Mouse (Mus musculus) urinary bladder, adult 2 months (tissue): ENCODE data around the gene Ano8. TPM values are rescaled to one million over a fixed set of nuclear protein-coding genes. Genes with fewer than 3 reads are reported as not detected.

Source experiments
- DNase-seq: peaks from one replicate; pipeline ENCODE4 v3.0.0; 2022; ENCODE audit warnings: low spot score
- polyA plus RNA-seq: library from polyadenylated mRNA; depleted of rRNA; stranded (reverse); fragments of >200 nt; gene quantifications from 2 replicates; pipeline ENCODE4 v1.2.3, GENCODE M21; 2012

Gene Ano8
- polyA plus RNA-seq, 1 experiment, result 23.9 TPM

- DNase-seq, result no peak
Observed at GRCm38 (mm10) chr8:71470913-71471255, 14.9 kb downstream of the Ano8 start.

DNA sequence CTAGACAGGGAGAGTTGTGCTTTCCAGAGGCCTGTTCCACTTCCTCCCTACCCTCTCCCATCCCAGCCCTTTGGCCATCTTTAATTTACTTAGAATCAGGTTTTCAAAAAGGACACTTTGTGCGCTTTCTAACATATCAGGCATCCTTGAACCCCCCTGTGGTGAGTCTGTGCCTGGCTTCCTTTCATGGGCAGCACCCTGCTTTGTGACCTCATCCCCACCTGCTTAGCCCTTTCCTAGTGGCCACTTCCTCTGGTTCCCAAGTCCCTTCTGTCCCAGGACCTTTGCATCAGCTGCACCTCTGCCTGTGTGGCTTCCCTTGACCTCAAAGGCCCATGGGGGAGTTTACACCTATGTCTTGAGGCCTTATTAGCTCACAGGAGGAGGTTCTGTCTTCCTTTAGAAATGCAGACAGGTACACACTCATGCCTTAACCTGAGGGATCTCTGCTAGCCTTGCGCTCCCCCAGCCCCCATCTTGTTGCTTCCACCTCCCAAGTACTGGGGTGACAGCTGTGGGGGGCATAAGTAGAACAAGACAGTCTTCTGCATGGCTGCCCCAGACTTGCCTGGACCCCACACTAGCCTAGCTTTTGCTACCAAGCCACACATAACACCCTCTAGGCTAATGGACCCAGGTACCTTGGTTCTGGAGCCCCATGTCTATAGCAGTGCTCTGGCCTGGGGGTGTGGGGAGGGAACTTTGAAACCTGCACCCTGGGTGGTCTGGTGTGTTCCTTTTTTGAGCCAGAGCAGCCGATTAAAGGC, 15.4 kb downstream of the Ano8 start:
- DNase-seq, result no peak

GRCm38 (mm10) chr8:71469411-71469810, 16.4 kb downstream of the Ano8 start:
- no peak for DNase-seq

- DNase-seq, result peak; percentile 87
Observed at GRCm38 (mm10) chr8:71468916-71469315, 16.8 kb downstream of the Ano8 start, which contains the start of gene Dda1. TSS of gene Dda1 (plus strand) at chr8:71469199.

DNA sequence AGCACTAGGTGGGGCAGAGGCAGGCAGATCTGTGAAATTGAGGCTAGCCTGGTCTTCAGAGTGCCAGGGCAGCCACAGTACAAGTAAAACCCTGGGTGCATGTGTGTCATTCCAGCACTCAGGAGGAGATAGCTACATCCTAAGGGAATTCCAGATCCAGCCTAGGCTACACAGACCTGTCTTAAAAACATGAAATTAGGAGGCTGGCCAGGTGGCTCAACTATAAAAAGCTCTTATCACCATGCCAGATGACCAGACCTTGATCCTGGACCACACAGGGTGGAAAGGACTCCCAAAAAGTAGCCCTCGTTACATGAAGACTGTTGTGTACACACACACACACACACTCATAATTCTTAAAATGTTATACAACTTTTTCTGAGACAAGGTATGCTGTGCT, 17.8 kb downstream of the Ano8 start:
- DNase-seq, result no peak

- DNase-seq, result no peak
Observed at GRCm38 (mm10) chr8:71467201-71467600, 18.6 kb downstream of the Ano8 start.

- DNase-seq, result no peak
Observed at GRCm38 (mm10) chr8:71466198-71466597, 19.6 kb downstream of the Ano8 start.

DNA sequence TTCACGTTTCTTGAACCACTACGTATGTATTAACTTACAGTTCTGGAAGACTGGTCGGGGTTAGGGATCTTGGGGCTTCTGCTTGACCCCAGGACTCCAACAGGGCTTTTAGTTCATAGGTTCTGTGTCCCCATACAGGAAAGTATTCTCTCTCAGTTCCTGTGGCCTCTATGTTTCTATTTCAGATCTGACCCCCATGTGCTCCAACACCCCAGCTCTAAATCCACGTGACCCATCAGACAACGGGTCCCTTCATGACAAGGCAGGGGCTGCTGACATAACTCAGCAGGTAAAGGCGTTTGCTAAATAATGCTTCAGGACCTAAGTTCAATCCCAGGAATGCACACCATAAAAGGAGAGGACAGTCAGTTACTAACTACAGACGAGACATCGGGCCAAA, 20.0 kb downstream of the Ano8 start:
- no peak for DNase-seq

GRCm38 (mm10) chr8:71464513-71465500, 21.0 kb downstream of the Ano8 start, which contains the start of gene Mrpl34:
TSS of gene Mrpl34 (plus strand) at chr8:71464959.
- peak; percentile 89 for DNase-seq

- peak; percentile 96 for DNase-seq
Observed at GRCm38 (mm10) chr8:71463188-71464033, 22.4 kb downstream of the Ano8 start, which contains the start of gene Abhd8. TSS of gene Abhd8 (minus strand) at chr8:71463655.

DNA sequence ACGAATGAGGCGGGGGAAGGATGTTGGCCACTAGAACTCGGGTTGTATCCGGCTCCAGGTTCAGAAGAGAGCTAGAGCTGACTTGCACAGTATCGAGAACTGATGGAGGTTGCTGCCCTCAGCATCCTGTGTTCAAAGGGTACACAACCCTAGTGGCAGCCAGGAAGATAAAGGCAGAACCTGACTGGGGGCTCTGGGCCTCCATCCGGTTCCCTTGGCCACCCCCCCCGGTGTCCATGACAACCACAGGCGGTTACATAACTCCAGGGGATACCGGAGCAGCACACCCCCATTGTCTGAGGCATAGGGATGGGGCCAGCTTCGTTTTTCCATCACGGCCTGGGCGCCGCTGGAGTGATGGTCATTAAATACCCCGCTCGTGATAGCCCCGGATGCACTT, 23.0 kb downstream of the Ano8 start:
- no peak for DNase-seq

DNA sequence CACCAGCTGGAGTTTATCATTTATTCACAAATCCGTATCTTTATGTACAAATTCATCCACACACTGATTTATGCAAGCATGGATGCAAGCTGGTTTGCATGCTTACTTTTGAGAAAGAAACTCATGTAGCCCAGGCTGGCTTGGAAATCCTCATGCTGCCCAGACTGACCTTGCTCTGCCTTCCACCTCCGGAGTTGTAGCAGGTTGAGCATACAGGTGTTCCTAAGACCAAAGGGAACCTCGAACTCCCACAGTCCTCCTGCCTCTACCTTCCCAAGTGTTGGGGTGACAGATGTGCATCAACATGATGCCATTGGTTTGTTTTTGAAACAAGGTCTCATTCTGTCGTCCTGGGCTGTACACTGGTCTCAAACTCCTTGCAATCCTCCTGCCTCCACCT, 23.6 kb downstream of the Ano8 start:
- DNase-seq, result no peak

DNA sequence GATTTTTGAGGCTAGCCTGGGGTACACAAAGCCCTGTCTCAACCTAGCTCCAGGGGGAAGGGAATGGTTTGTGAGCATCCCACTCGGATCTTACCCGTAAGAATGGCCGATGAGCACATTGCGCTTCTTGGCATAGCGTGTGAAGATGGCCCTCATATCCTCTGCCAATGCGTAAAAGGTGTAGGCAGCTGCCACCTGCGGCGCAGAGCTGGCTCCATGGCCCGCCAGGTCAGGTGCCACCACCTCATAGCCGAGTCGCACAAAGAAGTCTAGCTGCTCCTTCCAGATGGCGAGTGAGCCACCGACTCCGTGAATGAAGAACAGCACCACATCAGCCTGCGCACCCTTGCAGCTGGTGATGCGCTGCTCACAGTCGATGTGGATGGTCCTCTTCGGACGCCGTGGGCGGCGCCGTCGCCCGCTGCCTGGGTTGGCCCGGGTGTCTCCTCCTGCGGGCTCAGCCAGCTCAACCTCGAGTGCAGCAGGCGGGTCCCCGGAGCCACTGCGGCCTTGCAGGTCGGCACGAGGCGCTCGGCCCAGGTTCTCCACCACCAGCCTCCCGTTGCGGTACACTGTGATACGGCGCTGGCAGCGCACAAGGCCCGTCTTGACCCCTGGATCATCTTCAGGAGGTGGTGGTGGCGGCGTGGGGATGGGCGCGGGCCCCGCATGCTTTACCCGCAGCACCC, 24.5 kb downstream of the Ano8 start:
- no peak for DNase-seq

GRCm38 (mm10) chr8:71460716-71461115, 25.0 kb downstream of the Ano8 start:
- DNase-seq, result no peak

DNA sequence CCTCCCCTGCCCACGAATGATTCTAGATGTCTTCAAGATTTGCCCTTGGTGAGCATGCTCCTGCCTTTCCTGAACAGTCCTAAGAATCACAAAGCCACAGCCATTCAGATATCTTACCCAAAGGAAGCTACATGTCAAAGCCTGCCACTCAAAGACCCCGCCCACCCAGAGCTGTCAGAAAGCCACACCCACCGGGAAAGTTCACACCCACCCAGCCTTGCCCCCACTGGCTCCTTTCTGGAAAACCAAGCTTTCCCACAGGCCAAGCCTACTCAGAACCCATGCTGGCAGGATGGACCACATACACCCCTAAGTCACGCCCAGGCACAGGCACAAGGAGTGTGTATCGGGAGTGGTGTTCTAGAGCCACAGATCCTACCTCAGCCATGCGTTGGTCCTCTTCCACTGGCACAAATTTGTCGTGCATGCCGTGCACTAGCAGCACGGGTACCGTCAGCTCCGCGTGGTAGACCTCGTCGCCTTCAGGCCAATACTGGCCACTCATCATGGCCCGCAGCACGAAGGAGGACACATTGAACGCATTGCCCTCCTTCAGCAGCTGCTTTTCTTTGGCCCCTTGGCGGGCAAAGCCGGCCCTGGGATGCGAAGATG, 28.0 kb downstream of the Ano8 start:
- no peak for DNase-seq

GRCm38 (mm10) chr8:71456906-71457305, 28.9 kb downstream of the Ano8 start:
- peak; percentile 16 for DNase-seq

- DNase-seq, result peak; percentile 7
Observed at GRCm38 (mm10) chr8:71454668-71455067, 31.1 kb downstream of the Ano8 start.

- peak; percentile 9 for DNase-seq
Observed at GRCm38 (mm10) chr8:71452669-71453068, 33.1 kb downstream of the Ano8 start.

- DNase-seq, result peak; percentile 10
Observed at GRCm38 (mm10) chr8:71451777-71452176, 34.0 kb downstream of the Ano8 start.

GRCm38 (mm10) chr8:71451337-71451736, 34.4 kb downstream of the Ano8 start:
- DNase-seq, result no peak

DNA sequence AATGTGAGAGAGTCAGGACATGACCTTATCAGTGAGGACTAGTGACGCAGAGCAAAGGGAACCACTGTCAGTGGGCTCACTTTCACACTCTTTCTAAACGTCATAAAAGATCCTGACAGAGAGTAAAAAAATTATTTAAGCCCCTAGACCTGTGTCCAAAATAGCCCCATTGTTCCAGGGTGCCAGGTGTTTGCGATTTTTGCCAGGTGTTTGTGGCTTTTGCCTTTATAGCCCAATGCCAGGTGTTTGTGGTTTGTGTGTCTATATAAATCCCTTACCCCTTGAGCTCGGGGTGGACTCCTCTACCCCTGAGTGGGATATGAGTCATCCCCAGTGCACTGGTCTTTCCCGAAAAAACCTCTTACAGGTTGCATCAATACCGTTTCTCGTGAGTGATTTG, 40.7 kb downstream of the Ano8 start:
- DNase-seq, result no peak
